Mouse (Mus musculus): ENCODE measurements around the gene Lpcat3.

GRCm38 (mm10) chr6:124703789-124704188 is 41.0 kb downstream of the Lpcat3 start:
- TF ChIP-seq CTCF (IDR thresholded peaks at IDR 0.05; ENCODE audit: control insufficient read depth, insufficient read depth, insufficient replicate concordance, low read depth, low read length) (no peak), POLR2A (IDR thresholded peaks at IDR 0.05; ENCODE audit: control insufficient read depth, low read depth, low read length) (no peak)
